Mouse (Mus musculus): Measurements from ENCODE around the gene Sult1d1. TPM values are rescaled to one million over a fixed set of nuclear protein-coding genes. Genes with fewer than 3 reads are reported as not detected.
"Not testable (repeated sequence)": the region's sequence is repeated elsewhere in the genome, so short reads cannot be mapped to it uniquely, and the experiment has no call there.

Sult1d1 gene
- polyA plus RNA-seq, 1 experiment from 2014 or later, result not detected

- ATAC-seq (ENCODE audit: low FRiP score), result no peak
- 76% methylated on average over 4 of the region's 4 CpGs for WGBS
Measured at GRCm38 (mm10) chr5:87562526-87562925, 6.3 kb downstream of the Sult1d1 start.

GRCm38 (mm10) chr5:87560145-87560544 lies 8.7 kb downstream of the Sult1d1 start:
- no peak overlapping the region for H3K4me2 ChIP-seq (replicated peaks)
- no peak overlapping the region for H3K9ac ChIP-seq
- no peaks in the 10 kb centered on the region for H3K9me3 ChIP-seq (replicated peaks)
- no peaks in the 10 kb centered on the region for H3K36me3 ChIP-seq
- no peaks in the 10 kb centered on the region for H3K4me1 ChIP-seq
- ATAC-seq (ENCODE audit: low FRiP score), result no peak
- no peaks in the 10 kb centered on the region for H3K27me3 ChIP-seq
- no peak overlapping the region for H3K4me3 ChIP-seq
- 74% methylated on average over 5 of the region's 5 CpGs for WGBS
- no peak overlapping the region for H3K27ac ChIP-seq

More at GRCm38 (mm10) chr5:87562526-87562925, 6.3 kb downstream of the Sult1d1 start:
- no peak overlapping the region for H3K4me2 ChIP-seq (replicated peaks)
- H3K9me3 ChIP-seq (replicated peaks), result no peaks in the 10 kb centered on the region
- H3K27me3 ChIP-seq, result no peaks in the 10 kb centered on the region
- no peaks in the 10 kb centered on the region for H3K36me3 ChIP-seq
- no peak overlapping the region for H3K27ac ChIP-seq
- no peak overlapping the region for H3K9ac ChIP-seq
- H3K4me1 ChIP-seq, result no peaks in the 10 kb centered on the region
- no peak overlapping the region for H3K4me3 ChIP-seq

GRCm38 (mm10) chr5:87550935-87551334 lies 17.9 kb downstream of the Sult1d1 start:
- H3K4me1 ChIP-seq, result no peaks in the 10 kb centered on the region

GRCm38 (mm10) chr5:87538111-87538510 lies 30.7 kb downstream of the Sult1d1 start, which contains the start of gene Sult1b1:
Gene Sult1b1 (minus strand): TSS chr5:87538195.
- no peaks in the 10 kb centered on the region for H3K9me3 ChIP-seq (replicated peaks)
- ATAC-seq (ENCODE audit: low FRiP score), result no peak

More at GRCm38 (mm10) chr5:87550935-87551334, 17.9 kb downstream of the Sult1d1 start:
- Histone ChIP-seq H3K4me3 (no peak overlapping the region), H3K4me2 (replicated peaks) (no peak overlapping the region), H3K27me3 (no peaks in the 10 kb centered on the region), H3K36me3 (no peaks in the 10 kb centered on the region), H3K9ac (no peak overlapping the region), H3K27ac (no peak overlapping the region), H3K9me3 (replicated peaks) (no peaks in the 10 kb centered on the region)
- ATAC-seq (ENCODE audit: low FRiP score), result no peak
- WGBS, result 23% methylated on average over 1 of the region's 1 CpGs

GRCm38 (mm10) chr5:87535994-87536644 lies 32.7 kb downstream of the Sult1d1 start:
- WGBS, result 60% methylated on average over 4 of the region's 4 CpGs
- no peaks in the 10 kb centered on the region for H3K4me1 ChIP-seq
- no peaks in the 10 kb centered on the region for H3K9me3 ChIP-seq (replicated peaks)
- no peak overlapping the region for H3K27ac ChIP-seq
- no peak for ATAC-seq (ENCODE audit: low FRiP score)
- no peak overlapping the region for H3K9ac ChIP-seq
- H3K4me2 ChIP-seq (replicated peaks), result no peak overlapping the region
- no peaks in the 10 kb centered on the region for H3K27me3 ChIP-seq
- H3K4me3 ChIP-seq, result no peak overlapping the region
- no peaks in the 10 kb centered on the region for H3K36me3 ChIP-seq

More at GRCm38 (mm10) chr5:87538111-87538510, 30.7 kb downstream of the Sult1d1 start, which contains the start of gene Sult1b1:
- H3K9ac ChIP-seq, result no peak within 1 kb of the TSS
- H3K27ac ChIP-seq, result no peak within 1 kb of the TSS
- WGBS, result 91% methylated on average over 2 of the region's 2 CpGs
- no peaks in the 10 kb centered on the region for H3K36me3 ChIP-seq
- H3K4me3 ChIP-seq, result no peak within 1 kb of the TSS
- no peaks in the 10 kb centered on the region for H3K27me3 ChIP-seq
- no peak within 1 kb of the TSS for H3K4me2 ChIP-seq (replicated peaks)
- no peaks in the 10 kb centered on the region for H3K4me1 ChIP-seq

- Histone ChIP-seq H3K4me1 (no peaks in the 10 kb centered on the region), H3K9me3 (replicated peaks) (no peaks in the 10 kb centered on the region), H3K36me3 (no peaks in the 10 kb centered on the region), H3K27me3 (no peaks in the 10 kb centered on the region), H3K9ac (no peak overlapping the region), H3K4me3 (no peak overlapping the region), H3K4me2 (replicated peaks) (no peak overlapping the region), H3K27ac (no peak overlapping the region)
- no peak for ATAC-seq (ENCODE audit: low FRiP score)
- WGBS, result 82% methylated on average over 2 of the region's 2 CpGs
Measured at GRCm38 (mm10) chr5:87532288-87532687, 36.5 kb downstream of the Sult1d1 start.

- WGBS, result 94% methylated on average over 2 of the region's 2 CpGs
- not testable (repeated sequence) for H3K27ac ChIP-seq; H3K4me1 ChIP-seq; H3K9ac ChIP-seq; H3K27me3 ChIP-seq; H3K4me2 ChIP-seq (replicated peaks); H3K4me3 ChIP-seq; ATAC-seq (ENCODE audit: low FRiP score); H3K36me3 ChIP-seq; H3K9me3 ChIP-seq (replicated peaks)
Measured at GRCm38 (mm10) chr5:87523561-87523960, 45.3 kb downstream of the Sult1d1 start.

- no peaks in the 10 kb centered on the region for H3K27me3 ChIP-seq
- no peak overlapping the region for H3K4me3 ChIP-seq
- 72% methylated on average over 4 of the region's 4 CpGs for WGBS
- H3K4me1 ChIP-seq, result no peaks in the 10 kb centered on the region
- H3K27ac ChIP-seq, result no peak overlapping the region
- no peak overlapping the region for H3K9ac ChIP-seq
- H3K4me2 ChIP-seq (replicated peaks), result no peak overlapping the region
- ATAC-seq (ENCODE audit: low FRiP score), result no peak
- no peaks in the 10 kb centered on the region for H3K36me3 ChIP-seq
- no peaks in the 10 kb centered on the region for H3K9me3 ChIP-seq (replicated peaks)
Measured at GRCm38 (mm10) chr5:87505776-87506458, 62.9 kb downstream of the Sult1d1 start.

Small RNA genes lying within 50 kb of the gene (microRNA-seq; reads per million reads assigned to microRNA genes)
- gene Mir3969, result not detected

Other genes with a start within 250 kb of the Sult1d1 start
- gene Ugt2a3, start 231.8 kb downstream of the Sult1d1 start, polyA plus RNA-seq (2016; fragmentation: Nextera tagmentation; extraction: Ambion mirVana), result not detected in 2 replicates
- gene Ugt2b38, start 144.8 kb downstream of the Sult1d1 start, polyA plus RNA-seq (2016; fragmentation: Nextera tagmentation; extraction: Ambion mirVana), result not detected in 2 replicates
- gene Ugt2a2, start 86.8 kb downstream of the Sult1d1 start, polyA plus RNA-seq (2016; fragmentation: Nextera tagmentation; extraction: Ambion mirVana), result not detected in 2 replicates
- gene Gm43638, start 82.2 kb downstream of the Sult1d1 start, polyA plus RNA-seq (2016; fragmentation: Nextera tagmentation; extraction: Ambion mirVana), result not detected in 2 replicates
- not detected in 2 replicates for gene Ugt2a1, start 78.2 kb downstream of the Sult1d1 start, polyA plus RNA-seq (2016; fragmentation: Nextera tagmentation; extraction: Ambion mirVana)
- not detected in 2 replicates for gene Sult1b1, start 30.8 kb downstream of the Sult1d1 start, polyA plus RNA-seq (2016; fragmentation: Nextera tagmentation; extraction: Ambion mirVana)
- gene Sult1e1, start 22.6 kb upstream of the Sult1d1 start, polyA plus RNA-seq (2016; fragmentation: Nextera tagmentation; extraction: Ambion mirVana), result not detected in 2 replicates
- not detected in 2 replicates for gene Csn1s1, start 97.2 kb upstream of the Sult1d1 start, polyA plus RNA-seq (2016; fragmentation: Nextera tagmentation; extraction: Ambion mirVana)
- gene Csn2, start 130.6 kb upstream of the Sult1d1 start, polyA plus RNA-seq (2016; fragmentation: Nextera tagmentation; extraction: Ambion mirVana), result not detected in 2 replicates
- gene Csn1s2a, start 205.5 kb upstream of the Sult1d1 start, polyA plus RNA-seq (2016; fragmentation: Nextera tagmentation; extraction: Ambion mirVana), result not detected in 2 replicates
- not detected in 2 replicates for gene Csn1s2b, start 239.1 kb upstream of the Sult1d1 start, polyA plus RNA-seq (2016; fragmentation: Nextera tagmentation; extraction: Ambion mirVana)